Comparison of ENCODE assay signal across 15 mouse cellular contexts in the genomic region with DNA sequence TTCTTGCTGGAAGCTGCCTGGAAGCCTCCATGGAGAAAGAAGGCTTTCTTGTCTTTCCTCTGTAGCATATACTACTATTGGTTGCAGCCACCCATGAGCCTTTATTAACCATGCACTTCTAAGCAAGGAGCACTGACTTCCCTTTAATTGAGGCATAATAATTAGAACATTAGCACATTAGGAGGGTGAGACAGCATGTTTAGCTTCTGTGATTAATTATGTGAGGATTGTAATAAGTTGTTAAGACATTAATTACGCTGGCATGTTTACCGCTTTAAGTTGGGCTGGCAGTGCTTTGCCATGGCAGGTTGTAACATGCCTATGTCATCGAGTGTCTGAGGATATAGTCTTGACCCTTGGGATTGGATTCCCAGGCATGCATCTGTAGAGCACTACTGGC.
"Had no signal": no experiment of that assay in that cellular context is flagged by ENCODE, and none has a peak within 500 bp of the region (broad histone marks: within the 10 kb centered on the region; RNA-seq: fewer than 3 reads in every experiment).

No protein-coding gene starts in this region.

- H3K9ac ChIP-seq: lung, embryonic 14.5 days; midbrain, embryonic 13.5 days; midbrain, embryonic 15.5 days; neural tube, embryonic 12.5 days; stomach, embryonic 15.5 days had no signal

- H3K27ac ChIP-seq: macrophage; midbrain, embryonic 13.5 days; midbrain, embryonic 15.5 days; neural tube, embryonic 12.5 days; stomach, embryonic 15.5 days; stomach, postnatal 0 days had no signal

- H3K27me3 ChIP-seq: megakaryocyte, embryonic 14.5 days; midbrain, embryonic 13.5 days; midbrain, embryonic 15.5 days; neural tube, embryonic 12.5 days; stomach, embryonic 15.5 days had no signal

- H3K4me3 ChIP-seq: megakaryocyte, embryonic 14.5 days; midbrain, embryonic 13.5 days; midbrain, embryonic 15.5 days; neural tube, embryonic 12.5 days; stomach, embryonic 15.5 days had no signal

- H3K36me3 ChIP-seq: midbrain, embryonic 13.5 days; midbrain, embryonic 15.5 days; neural tube, embryonic 12.5 days; stomach, embryonic 15.5 days had no signal

- H3K9me3 ChIP-seq: midbrain, embryonic 13.5 days; midbrain, embryonic 15.5 days; neural tube, embryonic 12.5 days; stomach, embryonic 15.5 days had no signal

- H3K4me2 ChIP-seq: lung, embryonic 14.5 days; midbrain, embryonic 11.5 days; midbrain, embryonic 13.5 days; midbrain, embryonic 15.5 days; neural tube, embryonic 12.5 days; stomach, embryonic 15.5 days had no signal

- H3K4me1 ChIP-seq: megakaryocyte, embryonic 14.5 days; midbrain, embryonic 15.5 days; stomach, embryonic 15.5 days had no signal

- ATAC-seq: midbrain, embryonic 13.5 days; midbrain, embryonic 15.5 days had no signal

- DNase-seq: lung, adult 18-20 months; lung, embryonic 14.5 days; lung, postnatal 10 days; right cerebral cortex, postnatal 14 days; thymus, adult 2 months; thymus, postnatal 25 days; thymus, postnatal 4 days had no signal
